Mouse (Mus musculus): ENCODE measurements at regions not wholly inside any gene's neighbourhood (a gene's known extent, or its start where the extent isn't known, plus 50 kb on each side); places are given as distances from the start of the nearest gene placed in this dataset.

DNA sequence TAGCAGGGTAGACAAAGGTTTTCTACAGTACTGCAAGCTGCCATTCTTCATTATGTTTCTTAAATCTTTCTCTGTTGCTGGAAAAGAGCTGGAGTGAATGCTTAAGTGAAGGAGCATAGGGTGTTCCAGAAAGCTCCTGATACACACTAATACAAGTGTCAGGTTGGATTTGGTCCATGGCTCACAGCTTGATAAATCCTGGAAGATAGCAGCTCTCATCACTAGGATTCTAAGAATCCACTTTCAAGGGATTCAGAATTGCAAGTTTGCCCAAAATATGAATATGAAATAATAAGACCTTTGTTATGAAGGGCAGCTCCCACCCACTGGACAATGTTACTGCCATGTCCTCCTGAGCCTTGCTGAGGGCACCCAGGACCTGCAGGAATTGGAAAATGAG is 305.9 kb downstream of the Hdgfl1 start:
- TF ChIP-seq CTCF (IDR thresholded peaks at IDR 0.05; ENCODE audit: low read depth): no peak
- TF ChIP-seq EP300 (IDR thresholded peaks at IDR 0.05; ENCODE audit: low read depth): no peak
